In genomic region chr19:38693769-38694168, GRCm38 (mm10) we compare ENCODE assay signal across 14 mouse cellular contexts.
"Had no signal": no experiment of that assay in that cellular context is flagged by ENCODE, and none has a peak within 500 bp of the region (broad histone marks: within the 10 kb centered on the region; RNA-seq: fewer than 3 reads in every experiment).

No protein-coding gene starts in this region.

- H3K27me3 ChIP-seq: liver, embryonic 13.5 days; midbrain, embryonic 12.5 days; midbrain, embryonic 15.5 days; neural tube, embryonic 13.5 days; stomach, embryonic 15.5 days had no signal

- H3K4me3 ChIP-seq: liver, embryonic 13.5 days; midbrain, embryonic 12.5 days; midbrain, embryonic 15.5 days; myocyte; neural tube, embryonic 13.5 days; stomach, embryonic 15.5 days had no signal

- H3K27ac ChIP-seq: liver, embryonic 13.5 days; macrophage; midbrain, embryonic 12.5 days; midbrain, embryonic 15.5 days; neural tube, embryonic 13.5 days; stomach, embryonic 15.5 days had no signal

- ATAC-seq: intestine, postnatal 0 days; midbrain, embryonic 15.5 days had no signal

- H3K9ac ChIP-seq: liver, embryonic 13.5 days; midbrain, embryonic 12.5 days; midbrain, embryonic 15.5 days; neural tube, embryonic 13.5 days; stomach, embryonic 15.5 days had no signal

- H3K9me3 ChIP-seq: liver, embryonic 13.5 days; midbrain, embryonic 12.5 days; midbrain, embryonic 15.5 days; neural tube, embryonic 13.5 days; stomach, embryonic 15.5 days had no signal

- H3K4me1 ChIP-seq: liver, embryonic 13.5 days; midbrain, embryonic 12.5 days; midbrain, embryonic 15.5 days; neural tube, embryonic 13.5 days; stomach, embryonic 15.5 days had no signal

- DNase-seq: kidney, postnatal 4 days; liver, embryonic 13.5 days; lung, adult 2 months; retina, postnatal 1 day; right cerebral cortex, postnatal 25 days; spleen, adult 18-20 months; thymus, postnatal 25 days had no signal

- H3K36me3 ChIP-seq: liver, embryonic 13.5 days; midbrain, embryonic 12.5 days; midbrain, embryonic 15.5 days; neural tube, embryonic 13.5 days; stomach, embryonic 15.5 days had no signal

- H3K4me2 ChIP-seq: liver, embryonic 13.5 days; midbrain, embryonic 12.5 days; midbrain, embryonic 15.5 days; neural tube, embryonic 13.5 days; stomach, embryonic 15.5 days had no signal
